Mouse (Mus musculus): ENCODE data around the gene Mark3.

The Mark3 gene

GRCm38 (mm10) chr12:111562276-111562814 lies 12.0 kb upstream of the Mark3 start:
- DNase-seq, result no peak

- DNase-seq, result no peak
Observed at GRCm38 (mm10) chr12:111563076-111563629, 11.2 kb upstream of the Mark3 start.

- DNase-seq, result no peak
Observed at GRCm38 (mm10) chr12:111565363-111565762, 9.0 kb upstream of the Mark3 start.

- no peak for DNase-seq
Observed at GRCm38 (mm10) chr12:111568836-111569235, 5.5 kb upstream of the Mark3 start.

GRCm38 (mm10) chr12:111572406-111572805 lies 1.9 kb upstream of the Mark3 start:
- no peak for DNase-seq

GRCm38 (mm10) chr12:111573315-111573714 lies 1.0 kb upstream of the Mark3 start:
- DNase-seq, result no peak

- no peak for DNase-seq
Observed at GRCm38 (mm10) chr12:111574887-111575838, 840 bp downstream of the Mark3 start.

- no peak for DNase-seq
Observed at GRCm38 (mm10) chr12:111583058-111583457, 8.7 kb downstream of the Mark3 start.

- DNase-seq, result no peak
Observed at GRCm38 (mm10) chr12:111584401-111584800, 10.1 kb downstream of the Mark3 start.

- DNase-seq, result no peak
Observed at GRCm38 (mm10) chr12:111587252-111587651, 12.9 kb downstream of the Mark3 start.

GRCm38 (mm10) chr12:111592407-111593021 lies 18.2 kb downstream of the Mark3 start:
- no peak for DNase-seq

- no peak for DNase-seq
Observed at GRCm38 (mm10) chr12:111593775-111594174, 19.5 kb downstream of the Mark3 start.

GRCm38 (mm10) chr12:111597310-111597709 lies 23.0 kb downstream of the Mark3 start:
- DNase-seq, result no peak

GRCm38 (mm10) chr12:111598902-111599301 lies 24.6 kb downstream of the Mark3 start:
- DNase-seq, result no peak

- DNase-seq, result no peak
Observed at GRCm38 (mm10) chr12:111599640-111600039, 25.3 kb downstream of the Mark3 start.

- no peak for DNase-seq
Observed at GRCm38 (mm10) chr12:111603871-111604270, 29.5 kb downstream of the Mark3 start.

GRCm38 (mm10) chr12:111605619-111606018 lies 31.3 kb downstream of the Mark3 start:
- DNase-seq, result no peak

GRCm38 (mm10) chr12:111608015-111608414 lies 33.7 kb downstream of the Mark3 start:
- no peak for DNase-seq

- DNase-seq, result no peak
Observed at GRCm38 (mm10) chr12:111614475-111615141, 40.3 kb downstream of the Mark3 start.

GRCm38 (mm10) chr12:111618266-111618665 lies 43.9 kb downstream of the Mark3 start:
- no peak for DNase-seq

GRCm38 (mm10) chr12:111648061-111648645 lies 73.8 kb downstream of the Mark3 start:
- peak; percentile 80 for DNase-seq

GRCm38 (mm10) chr12:111652953-111653352 lies 78.6 kb downstream of the Mark3 start:
- DNase-seq, result no peak

- peak; percentile 65 for DNase-seq
Observed at GRCm38 (mm10) chr12:111653434-111653833, 79.1 kb downstream of the Mark3 start.
